Mouse (Mus musculus) adrenal gland, adult 2 months (tissue): Measurements from ENCODE around the gene Chm. TPM values are rescaled to one million over a fixed set of nuclear protein-coding genes. Genes with fewer than 3 reads are reported as not detected.
A peak's percentile ranks its signal among the peaks of the same experiment; 100 is the strongest.
"Not testable (repeated sequence)": the region's sequence is repeated elsewhere in the genome, so short reads cannot be mapped to it uniquely, and the experiment has no call there.

ENCODE experiments used
- DNase-seq: peaks from one replicate; pipeline ENCODE4 v3.0.0; 2021
- long read RNA-seq: library from polyadenylated mRNA; stranded (forward); transcript quantifications from one replicate; pipeline ENCODE4 v2.0.0, GENCODE M21; 2021
- microRNA-seq, 2 experiments: library from miRNA; unstranded; fragments of <30 nt; microRNA quantifications; one replicate each; pipeline ENCODE4 v1.2.0; 2021
- polyA plus RNA-seq: library from polyadenylated mRNA; depleted of rRNA; stranded (reverse); fragments of >200 nt; gene quantifications from 2 replicates; pipeline ENCODE4 v1.2.3, GENCODE M21; 2012; rRNA removed
- total RNA-seq, 2 experiments: library from RNA; stranded (reverse); gene quantifications; 2 replicates each; pipeline ENCODE4 v1.2.3; 2021

Gene Chm
- total RNA-seq: 10 to 100 TPM; 16.0 to 19.6 TPM
- 0.36 and 0.65 TPM in 2 replicates for polyA plus RNA-seq
- long read RNA-seq, full-length matches to known transcripts: 5 of 7 reads
- long read RNA-seq, partial matches to known transcripts: 0 of 7 reads
- long read RNA-seq, other reads (novel, unspliced or antisense): 2 of 7 reads

- DNase-seq: peak; percentile 63
These were observed at the start of gene Chm for GRCm38 (mm10) chrX:113185230-113185985. Chm (minus strand) TSS chrX:113185517.

GRCm38 (mm10) chrX:113193901-113194300, 8.6 kb upstream of the Chm start:
- no peak for DNase-seq

- DNase-seq: no peak
These were observed 618 bp downstream of the Chm start for GRCm38 (mm10) chrX:113184569-113185229.

- DNase-seq: not testable (repeated sequence)
These were observed 4.5 kb downstream of the Chm start for GRCm38 (mm10) chrX:113180856-113181255.

GRCm38 (mm10) chrX:113172766-113173165, 12.6 kb downstream of the Chm start:
- no peak for DNase-seq

- DNase-seq: no peak
These were observed 13.0 kb downstream of the Chm start for GRCm38 (mm10) chrX:113172271-113172670.

GRCm38 (mm10) chrX:113160268-113160860, 25.0 kb downstream of the Chm start:
- no peak for DNase-seq

- no peak for DNase-seq
These were observed 101.1 kb downstream of the Chm start for GRCm38 (mm10) chrX:113084171-113084570.

GRCm38 (mm10) chrX:113076053-113076452, 109.3 kb downstream of the Chm start:
- DNase-seq: no peak

GRCm38 (mm10) chrX:113074823-113075222, 110.5 kb downstream of the Chm start:
- DNase-seq: no peak

- DNase-seq: no peak
These were observed 181.7 kb downstream of the Chm start for GRCm38 (mm10) chrX:113003621-113004020.

GRCm38 (mm10) chrX:113002192-113002591, 183.1 kb downstream of the Chm start:
- no peak for DNase-seq

Small RNA genes within 50 kb of the gene (microRNA-seq; reads per million reads assigned to microRNA genes)
- gene Mir361: 2,114 to 2,978 reads per million in 2 experiments

Other genes starting within 250 kb of the Chm start
- gene Dach2, start 112.0 kb upstream of the Chm start, total RNA-seq: 1 to 10 TPM in 1 of 2 experiments, under 1 TPM in 1; 0.78 to 1.0 TPM
- gene Dach2, start 112.0 kb upstream of the Chm start, polyA plus RNA-seq: 0.07 TPM in 1 of 2 replicates, not detected in the other